Mouse (Mus musculus) heart, postnatal 0 days (tissue): ENCODE results near the gene Hoxa5.

Experiments
- CTCF ChIP-seq: IDR thresholded peaks from 2 replicates; pipeline ENCODE4 v1.5.1; 2016; ENCODE audit warnings: antibody characterized with exemption, control low read depth, low read depth
- EP300 ChIP-seq: IDR thresholded peaks from 2 replicates; pipeline ENCODE4 v1.6.1; 2016; ENCODE audit warnings: antibody characterized with exemption, low read depth

GRCm38 (mm10) chr6:52157466-52158275 lies 46.7 kb downstream of the Hoxa5 start:
- no peak for TF ChIP-seq CTCF
- TF ChIP-seq EP300: no peak
